Mouse (Mus musculus) embryonic facial prominence, embryonic 13.5 days (tissue): Measurements from ENCODE around the gene Layn. TPM values are rescaled to one million over a fixed set of nuclear protein-coding genes. Genes with fewer than 3 reads are reported as not detected.

Experiments used
- ATAC-seq: fragments of 200-750 bp; cut with Nextera tagmentation; 2 replicates; pipeline ENCODE4 v1.8.0; 2017; ENCODE audit warnings: low read depth; ENCODE audit not compliant: insufficient number of reproducible peaks, insufficient read depth, low FRiP score, low TSS enrichment
- H3K27ac ChIP-seq: fragments of 300-500 bp; sonication (generic); 2 replicates; pipeline ENCODE4 v1.5.1; 2015; ENCODE audit warnings: moderate library complexity, mild to moderate bottlenecking, inconsistent platforms
- H3K27me3 ChIP-seq: fragments of 300-500 bp; sonication (generic); 2 replicates; pipeline ENCODE4 v1.6.1; 2015; ENCODE audit warnings: mild to moderate bottlenecking, inconsistent platforms
- H3K36me3 ChIP-seq: fragments of 300-500 bp; sonication (generic); 2 replicates; pipeline ENCODE4 v1.6.1; 2015; ENCODE audit warnings: mild to moderate bottlenecking, inconsistent platforms
- H3K4me1 ChIP-seq: fragments of 300-500 bp; sonication (generic); 2 replicates; pipeline ENCODE4 v1.6.1; 2015; ENCODE audit warnings: inconsistent platforms
- H3K4me2 ChIP-seq: fragments of 300-500 bp; sonication (generic); 2 replicates; pipeline ENCODE4 v1.6.1; 2015; ENCODE audit warnings: moderate library complexity, mild to moderate bottlenecking, inconsistent platforms
- H3K4me3 ChIP-seq: fragments of 300-500 bp; sonication (generic); 2 replicates; pipeline ENCODE4 v1.5.1; 2015; ENCODE audit warnings: mild to moderate bottlenecking, inconsistent platforms
- H3K9ac ChIP-seq: fragments of 300-500 bp; sonication (generic); 2 replicates; pipeline ENCODE4 v1.6.1; 2015; ENCODE audit warnings: mild to moderate bottlenecking, inconsistent platforms
- H3K9me3 ChIP-seq: fragments of 300-500 bp; sonication (generic); 2 replicates; pipeline ENCODE4 v1.6.1; 2016; ENCODE audit warnings: inconsistent platforms
- WGBS: fragments of 180-500 bp; shearing (Covaris S2); methylation state at CpG from one replicate; pipeline ENCODE4 v1.1.7; 2015; ENCODE audit warnings: mixed read lengths; 5-methylcytosine and 5-hydroxymethylcytosine counted together
- microRNA counts: library from miRNA; unstranded; fragments of <30 nt; microRNA quantifications from one replicate; lab custom pipeline; 2016
- microRNA-seq: library from miRNA; unstranded; fragments of <30 nt; microRNA quantifications from one replicate; pipeline ENCODE4, GENCODE M21; 2016
- polyA plus RNA-seq: library from polyadenylated mRNA; unstranded; fragments of >200 nt; fragmentation: Nextera tagmentation; extraction: Ambion mirVana; gene quantifications from 2 replicates; pipeline ENCODE4 v1.2.1, GENCODE M21; 2015

The Layn gene
- polyA plus RNA-seq, 1 experiment from 2014 or later: 4.5 TPM

DNA sequence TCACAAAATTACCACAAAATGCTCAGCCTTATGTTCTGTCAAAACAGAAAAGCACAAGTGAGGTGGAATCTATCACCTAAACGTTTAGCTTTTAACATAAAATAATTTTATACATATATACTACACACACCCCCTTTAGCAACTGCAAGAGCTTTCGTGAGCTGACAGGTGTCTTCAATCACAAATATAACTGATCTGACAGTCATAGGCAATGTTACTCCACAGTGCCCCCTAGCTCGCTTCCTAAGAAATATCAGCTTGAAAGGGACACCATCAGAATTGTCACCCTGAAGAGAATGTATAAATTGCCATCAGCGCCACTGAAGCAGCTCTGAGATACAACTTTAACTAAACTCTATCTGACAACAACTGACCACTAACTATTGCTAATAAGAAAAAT is 70.0 kb downstream of the Layn start:
- H3K4me2 ChIP-seq: peak overlapping the region; percentile 78; the same call in 1 of the 2 replicates
- H3K4me3 ChIP-seq: no peak overlapping the region
- no peak overlapping the region for H3K27ac ChIP-seq
- H3K27me3 ChIP-seq: no peaks in the 10 kb centered on the region
- no peak for ATAC-seq
- no peak overlapping the region for H3K9ac ChIP-seq
- H3K36me3 ChIP-seq: no peaks in the 10 kb centered on the region
- peaks cover 9% of the 10 kb centered on the region; the same call in 1 of the 2 replicates for H3K4me1 ChIP-seq
- H3K9me3 ChIP-seq: no peaks in the 10 kb centered on the region
- 3% methylated on average over 4 of the region's 4 CpGs for WGBS

MicroRNAs encoded within 50 kb of the gene (microRNA counts, 519-probe panel; counts per million panel counts)
- microRNA mmu-miR-34b-3p (lab: Ali Mortazavi, UCI) (2,639 counts per million, percentile 64 among the panel's probes with 10 or more counts), microRNA mmu-miR-34b-5p (lab: Ali Mortazavi, UCI) (2,369 counts per million, percentile 58 among the panel's probes with 10 or more counts), microRNA mmu-miR-34c (lab: Ali Mortazavi, UCI) (4,704 counts per million, percentile 93 among the panel's probes with 10 or more counts)

Small RNA genes lying within 50 kb of the gene (microRNA-seq; reads per million reads assigned to microRNA genes)
- 29.2 reads per million, percentile 39 among the genes with 10 or more reads in this experiment for gene Mir34b
- gene Mir34c: 662 reads per million, percentile 74 among the genes with 10 or more reads in this experiment

Other genes starting within 250 kb of the Layn start
- 72.2 and 75.3 TPM in 2 replicates for gene Ppp2r1b, start 231.8 kb downstream of the Layn start, polyA plus RNA-seq
- gene Sik2, start 68.0 kb downstream of the Layn start, polyA plus RNA-seq: 19.4 and 28.1 TPM in 2 replicates
- not detected in 2 replicates for gene Btg4, start 16.2 kb downstream of the Layn start, polyA plus RNA-seq
- not detected in 2 replicates for gene 4833427G06Rik, start 25.0 kb upstream of the Layn start, polyA plus RNA-seq
- gene Gm32742, start 88.4 kb upstream of the Layn start, polyA plus RNA-seq: 0.03 TPM in 2 replicates
- gene Pou2af1, start 136.6 kb upstream of the Layn start, polyA plus RNA-seq: 0.15 TPM in 1 of 2 replicates, not detected in the other
- 3.3 and 3.7 TPM in 2 replicates for gene Colca2, start 201.5 kb upstream of the Layn start, polyA plus RNA-seq